Mouse (Mus musculus) embryonic fibroblast, embryonic 13.5 days (primary cell): Measurements from ENCODE around the gene Dnmt3c.

Experiments
- CTCF ChIP-seq: IDR thresholded peaks from 2 replicates; pipeline ENCODE4 v1.5.1; 2011; ENCODE audit warnings: mild to moderate bottlenecking, control low read depth, low read length, moderate library complexity, borderline replicate concordance; ENCODE audit not compliant: insufficient read depth
- POLR2A ChIP-seq: IDR thresholded peaks from 2 replicates; pipeline ENCODE4 v1.6.1; 2011; ENCODE audit warnings: low read depth, mild to moderate bottlenecking, control low read depth, low read length, moderate library complexity

- TF ChIP-seq POLR2A (no peak), CTCF (no peak)
These were observed 72.4 kb downstream of the Dnmt3c start for GRCm38 (mm10) chr2:153768881-153769280.
